Mouse (Mus musculus) MEL (cell line): ENCODE measurements at regions not wholly inside any gene's neighbourhood (a gene's known extent, or its start where the extent isn't known, plus 50 kb on each side); places are given as distances from the start of the nearest gene placed in this dataset.

Experiments used
- CTCF ChIP-seq, 3 experiments: IDR thresholded peaks in 2 of 3; conservative IDR thresholded peaks in 1 of 3; 2 replicates each; pipeline ENCODE4 v1.5.1; 2011 to 2012; ENCODE audit warnings: low read length in 3 of 3, low read depth in 2 of 3, mild to moderate bottlenecking in 2 of 3, improper control_type of control experiment in 1 of 3, inconsistent platforms in 1 of 3, mixed read lengths in 1 of 3, moderate library complexity in 1 of 3; ENCODE audit not compliant: control insufficient read depth in 1 of 3, insufficient read depth in 1 of 3, poor library complexity in 1 of 3, severe bottlenecking in 1 of 3
- ELF1 ChIP-seq: IDR thresholded peaks from 2 replicates; pipeline ENCODE4 v1.6.1; 2014; ENCODE audit warnings: low read depth, mild to moderate bottlenecking, inconsistent platforms, low read length, improper control_type of control experiment, moderate library complexity
- GABPA ChIP-seq: IDR thresholded peaks from 2 replicates; pipeline ENCODE4 v1.6.1; 2012; ENCODE audit warnings: low read depth, mild to moderate bottlenecking, inconsistent platforms, low read length, improper control_type of control experiment, moderate library complexity
- GATA1 ChIP-seq: IDR thresholded peaks from 2 replicates; pipeline ENCODE4 v1.6.1; 2011; ENCODE audit warnings: low read depth, low read length, improper control_type of control experiment
- KAT2A ChIP-seq: conservative IDR thresholded peaks from 2 replicates; pipeline ENCODE4 v1.6.1; 2012; ENCODE audit warnings: low read depth, low read length, improper control_type of control experiment, inconsistent platforms
- MAFK ChIP-seq: IDR thresholded peaks from 2 replicates; pipeline ENCODE4 v1.6.1; 2011; ENCODE audit warnings: low read depth, mild to moderate bottlenecking, low read length, improper control_type of control experiment, borderline replicate concordance
- MEF2A ChIP-seq: IDR thresholded peaks from 2 replicates; pipeline ENCODE4 v1.6.1; 2014; ENCODE audit warnings: low read depth, mild to moderate bottlenecking, inconsistent platforms, low read length, improper control_type of control experiment; ENCODE audit not compliant: poor library complexity, insufficient replicate concordance, severe bottlenecking; ENCODE audit errors: extremely low read depth
- MXI1 ChIP-seq: IDR thresholded peaks from 2 replicates; pipeline ENCODE4 v1.6.1; 2011; ENCODE audit warnings: mild to moderate bottlenecking, low read depth, low read length, improper control_type of control experiment
- POLR2AphosphoS2 ChIP-seq: IDR thresholded peaks from 2 replicates; pipeline ENCODE4 v1.6.1; 2011; ENCODE audit warnings: low read length, improper control_type of control experiment
- TBP ChIP-seq: IDR thresholded peaks from 2 replicates; pipeline ENCODE4 v1.8.0; 2011; ENCODE audit warnings: low read depth, low read length, improper control_type of control experiment
- USF2 ChIP-seq, 2 experiments: IDR thresholded peaks; 2 replicates each; pipeline ENCODE4 v1.6.1; 2011 to 2012; ENCODE audit warnings: improper control_type of control experiment in 2 of 2, low read length in 2 of 2, borderline replicate concordance in 1 of 2, inconsistent platforms in 1 of 2, low read depth in 1 of 2, mild to moderate bottlenecking in 1 of 2; ENCODE audit not compliant: insufficient read depth in 1 of 2
- ZC3H11A ChIP-seq: IDR thresholded peaks from 2 replicates; pipeline ENCODE4 v1.6.1; 2012; ENCODE audit warnings: low read depth, mild to moderate bottlenecking, inconsistent platforms, low read length, improper control_type of control experiment

GRCm38 (mm10) chr1:83851081-83851480 lies 443.1 kb upstream of the Sphkap start:
- TF ChIP-seq ELF1: no peak
- TF ChIP-seq CTCF (IDR thresholded peaks at IDR 0.05 in 2 of 3, conservative IDR thresholded peaks at IDR 0.05 in 1 of 3; ENCODE audit: control insufficient read depth in 1 of 3, insufficient read depth in 1 of 3, low read depth in 2 of 3, low read length in 3 of 3, poor library complexity in 1 of 3, severe bottlenecking in 1 of 3): no peak
- TF ChIP-seq MEF2A: no peak
- no peak for TF ChIP-seq KAT2A
- TF ChIP-seq GATA1: no peak
- no peak for TF ChIP-seq ZC3H11A
- TF ChIP-seq MAFK: no peak
- TF ChIP-seq USF2 (IDR thresholded peaks at IDR 0.05; ENCODE audit: borderline replicate concordance in 1 of 2, insufficient read depth in 1 of 2, low read depth in 1 of 2, low read length in 2 of 2): no peak
- no peak for TF ChIP-seq MXI1
- no peak for TF ChIP-seq POLR2AphosphoS2
- TF ChIP-seq GABPA: no peak
- no peak for TF ChIP-seq TBP
